Mouse (Mus musculus): ENCODE data around the gene Slc12a6. TPM values are rescaled to one million over a fixed set of nuclear protein-coding genes. Genes with fewer than 3 reads are reported as not detected.

Gene Slc12a6
- polyA plus RNA-seq, 1 experiment from 2014 or later, result 10.5 TPM

DNA sequence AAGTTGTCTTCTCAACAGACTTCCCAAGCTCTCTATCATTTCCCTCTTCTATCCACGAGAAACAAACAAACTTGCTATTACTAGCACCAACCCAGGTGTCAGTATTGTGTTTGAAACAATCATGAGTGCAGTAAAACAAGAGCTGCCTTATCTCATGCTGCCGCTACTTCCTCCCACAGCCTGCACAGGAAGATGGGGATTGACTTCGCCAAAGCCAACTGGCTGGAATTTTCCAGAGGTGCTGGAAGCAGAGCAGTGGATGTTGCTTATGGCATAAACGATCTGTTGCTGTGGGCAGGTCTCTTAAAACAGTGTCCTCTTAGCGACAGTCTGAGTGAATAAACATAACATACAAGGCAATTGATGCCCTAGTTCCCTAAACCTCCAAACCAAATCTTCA is 109.0 kb downstream of the Slc12a6 start:
- Histone ChIP-seq H3K27ac (no peak overlapping the region), H3K36me3 (no peaks in the 10 kb centered on the region), H3K4me1 (no peaks in the 10 kb centered on the region), H3K27me3 (replicated peaks) (no peaks in the 10 kb centered on the region), H3K9me3 (no peaks in the 10 kb centered on the region), H3K4me3 (replicated peaks) (no peak overlapping the region), H3K9ac (no peak overlapping the region), H3K4me2 (no peak overlapping the region)
- WGBS, result 49% methylated on average over 5 of the region's 5 CpGs
- no peak for ATAC-seq (ENCODE audit: insufficient read depth, low FRiP score, low read depth)

GRCm38 (mm10) chr2:112378973-112379898 is 113.6 kb downstream of the Slc12a6 start, which contains the start of gene Katnbl1:
Katnbl1 (plus strand) TSS chr2:112379211.
- Histone ChIP-seq H3K4me2 (peak within 1 kb of the TSS; percentile 65), H3K4me3 (replicated peaks) (peak within 1 kb of the TSS; percentile 93), H3K9me3 (no peaks in the 10 kb centered on the region), H3K27ac (peak within 1 kb of the TSS; percentile 90), H3K27me3 (replicated peaks) (no peaks in the 10 kb centered on the region), H3K9ac (peak within 1 kb of the TSS; percentile 80), H3K36me3 (no peaks in the 10 kb centered on the region), H3K4me1 (peaks cover 2% of the 10 kb centered on the region; the same call in 1 of the 2 replicates)
- WGBS, result under 1% methylated on average over 72 of the region's 72 CpGs
- peak; percentile 99 for ATAC-seq (ENCODE audit: insufficient read depth, low FRiP score, low read depth)

DNA sequence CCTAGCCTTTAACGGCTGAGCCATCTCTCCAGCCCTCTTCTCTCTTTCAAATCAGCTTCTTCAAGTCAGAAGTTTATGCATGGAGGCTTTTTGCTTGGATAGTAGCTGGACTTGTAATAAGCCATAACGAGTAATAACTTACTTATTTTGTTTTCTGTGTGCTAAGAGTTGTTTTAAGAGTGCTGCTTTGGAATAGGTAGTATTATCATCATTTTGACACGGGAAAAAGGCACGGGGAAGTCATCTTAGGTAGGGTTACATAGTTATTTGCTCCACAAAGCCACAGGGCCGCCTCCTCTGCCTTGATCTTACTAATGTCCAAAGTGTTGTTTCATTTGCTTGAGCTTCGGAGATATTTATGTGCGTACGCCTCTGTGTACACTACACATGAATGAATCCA is 114.5 kb downstream of the Slc12a6 start:
- Histone ChIP-seq H3K4me3 (replicated peaks) (peak overlapping the region; percentile 93), H3K27ac (no peak overlapping the region), H3K27me3 (replicated peaks) (no peaks in the 10 kb centered on the region), H3K36me3 (no peaks in the 10 kb centered on the region), H3K9me3 (no peaks in the 10 kb centered on the region), H3K4me1 (peaks cover 2% of the 10 kb centered on the region; the same call in 1 of the 2 replicates), H3K9ac (peak overlapping the region; percentile 80), H3K4me2 (peak overlapping the region; percentile 65)
- no peak for ATAC-seq (ENCODE audit: insufficient read depth, low FRiP score, low read depth)
- 34% methylated on average over 8 of the region's 8 CpGs for WGBS

GRCm38 (mm10) chr2:112381219-112381618 is 115.6 kb downstream of the Slc12a6 start:
- Histone ChIP-seq H3K36me3 (no peaks in the 10 kb centered on the region), H3K4me1 (peaks cover 2% of the 10 kb centered on the region; the same call in 1 of the 2 replicates), H3K4me2 (no peak overlapping the region), H3K4me3 (replicated peaks) (no peak overlapping the region), H3K9me3 (no peaks in the 10 kb centered on the region), H3K27me3 (replicated peaks) (no peaks in the 10 kb centered on the region), H3K9ac (no peak overlapping the region), H3K27ac (no peak overlapping the region)
- WGBS, result 98% methylated on average over 1 of the region's 1 CpGs
- ATAC-seq (ENCODE audit: insufficient read depth, low FRiP score, low read depth), result no peak

- no peak for ATAC-seq (ENCODE audit: insufficient read depth, low FRiP score, low read depth)
- 79% methylated on average over 5 of the region's 5 CpGs for WGBS
Measured at GRCm38 (mm10) chr2:112390843-112391242, 125.2 kb downstream of the Slc12a6 start.

GRCm38 (mm10) chr2:112391346-112392000 is 125.8 kb downstream of the Slc12a6 start:
- Histone ChIP-seq H3K4me2 (no peak overlapping the region), H3K27me3 (replicated peaks) (no peaks in the 10 kb centered on the region), H3K27ac (no peak overlapping the region), H3K9me3 (no peaks in the 10 kb centered on the region), H3K9ac (no peak overlapping the region), H3K36me3 (no peaks in the 10 kb centered on the region), H3K4me3 (replicated peaks) (no peak overlapping the region), H3K4me1 (no peaks in the 10 kb centered on the region)
- no peak for ATAC-seq (ENCODE audit: insufficient read depth, low FRiP score, low read depth)
- 74% methylated on average over 4 of the region's 4 CpGs for WGBS

More at GRCm38 (mm10) chr2:112390843-112391242, 125.2 kb downstream of the Slc12a6 start:
- Histone ChIP-seq H3K9ac (no peak overlapping the region), H3K4me3 (replicated peaks) (no peak overlapping the region), H3K4me1 (no peaks in the 10 kb centered on the region), H3K9me3 (no peaks in the 10 kb centered on the region), H3K27ac (no peak overlapping the region), H3K4me2 (no peak overlapping the region), H3K36me3 (no peaks in the 10 kb centered on the region), H3K27me3 (replicated peaks) (no peaks in the 10 kb centered on the region)

DNA sequence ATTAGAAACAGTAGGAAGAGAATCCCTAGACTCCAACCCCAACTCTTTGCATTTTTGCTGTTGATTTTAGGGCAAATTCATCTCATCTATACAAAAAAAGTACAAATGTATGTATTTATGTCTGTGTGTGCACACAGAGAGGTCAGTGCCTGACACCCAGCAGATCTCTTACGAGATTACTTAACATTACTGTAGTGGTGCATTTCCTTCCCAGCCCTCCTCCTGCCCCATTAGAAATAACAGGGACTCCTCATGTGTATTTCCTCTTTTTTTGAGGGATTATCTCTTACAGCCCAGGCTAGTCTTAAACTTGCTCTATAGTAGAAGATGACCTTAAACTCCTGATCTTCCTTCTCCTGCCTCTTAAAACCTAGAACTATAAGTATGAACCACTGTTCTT is 127.1 kb downstream of the Slc12a6 start:
- Histone ChIP-seq H3K4me2 (no peak overlapping the region), H3K9me3 (no peaks in the 10 kb centered on the region), H3K9ac (no peak overlapping the region), H3K36me3 (no peaks in the 10 kb centered on the region), H3K4me1 (no peaks in the 10 kb centered on the region), H3K27ac (no peak overlapping the region), H3K27me3 (replicated peaks) (no peaks in the 10 kb centered on the region), H3K4me3 (replicated peaks) (no peak overlapping the region)
- ATAC-seq (ENCODE audit: insufficient read depth, low FRiP score, low read depth), result no peak
- WGBS, result 74% methylated on average over 1 of the region's 1 CpGs

DNA sequence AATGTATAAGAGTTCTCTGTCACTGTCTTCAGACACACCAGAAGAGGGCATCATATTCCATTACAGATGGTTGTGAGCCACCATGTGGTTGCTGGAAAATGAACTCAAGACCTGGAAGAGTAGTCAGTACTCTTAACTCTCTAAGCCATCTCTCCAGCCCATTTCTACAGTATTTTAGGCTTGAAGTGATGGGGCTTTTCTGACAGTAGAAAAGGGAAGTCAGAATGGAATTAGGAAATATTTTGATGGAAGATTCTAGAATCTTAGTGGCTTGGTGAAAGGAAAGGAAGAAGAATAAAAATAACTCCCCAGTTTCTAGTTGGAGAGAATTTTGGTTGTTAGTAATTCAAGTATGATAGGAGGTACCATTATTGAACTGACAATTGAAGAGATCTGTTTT is 128.3 kb downstream of the Slc12a6 start:
- Histone ChIP-seq H3K9me3 (no peaks in the 10 kb centered on the region), H3K27me3 (replicated peaks) (no peaks in the 10 kb centered on the region), H3K4me1 (no peaks in the 10 kb centered on the region), H3K27ac (no peak overlapping the region), H3K9ac (no peak overlapping the region), H3K4me2 (no peak overlapping the region), H3K36me3 (no peaks in the 10 kb centered on the region), H3K4me3 (replicated peaks) (no peak overlapping the region)
- ATAC-seq (ENCODE audit: insufficient read depth, low FRiP score, low read depth), result no peak

DNA sequence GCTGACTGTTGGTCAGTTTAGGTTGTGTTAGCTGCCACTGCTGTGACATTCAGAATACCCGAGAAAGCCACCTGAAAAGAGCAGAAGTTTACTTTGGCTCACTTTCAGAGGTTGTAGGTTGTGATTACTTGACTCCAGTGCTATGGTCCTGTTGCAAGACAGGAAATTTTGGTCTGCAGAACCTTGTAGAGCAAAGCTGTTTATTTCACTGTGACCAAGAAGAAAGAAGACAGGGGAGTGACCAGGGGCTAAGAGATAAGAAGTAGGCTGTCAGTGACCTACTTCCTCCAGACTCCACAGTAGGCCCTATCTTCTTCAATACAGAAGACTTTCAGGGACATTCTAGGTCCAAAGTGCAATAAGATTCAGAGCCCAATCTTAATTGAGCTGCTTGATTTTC is 131.0 kb downstream of the Slc12a6 start:
- H3K4me3 ChIP-seq (replicated peaks), result no peak overlapping the region
- no peak overlapping the region for H3K4me2 ChIP-seq
- WGBS, result 44% methylated on average over 1 of the region's 1 CpGs

DNA sequence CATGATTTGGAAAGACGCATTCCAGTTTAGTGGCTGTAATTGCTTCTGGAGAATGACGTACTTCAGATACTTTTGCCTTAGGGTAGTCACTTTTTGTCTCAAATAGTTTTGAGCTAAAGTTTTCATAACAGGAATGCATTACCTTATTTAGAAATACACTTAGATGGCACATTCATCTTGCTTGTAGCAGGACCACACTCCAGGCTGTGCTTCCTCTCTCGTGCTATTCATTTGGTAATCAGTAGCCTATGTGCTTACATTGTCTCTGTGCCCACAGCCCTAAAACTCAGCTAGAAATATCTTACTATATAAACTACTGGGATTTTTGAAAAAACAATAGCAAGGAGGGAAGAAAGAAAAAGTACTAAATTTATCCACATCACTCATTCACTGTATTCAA is 141.4 kb downstream of the Slc12a6 start:
- peaks cover 11% of the 10 kb centered on the region for H3K36me3 ChIP-seq
- no peak for ATAC-seq (ENCODE audit: insufficient read depth, low FRiP score, low read depth)
- H3K4me3 ChIP-seq (replicated peaks), result no peak overlapping the region
- no peaks in the 10 kb centered on the region for H3K9me3 ChIP-seq
- no peak overlapping the region for H3K9ac ChIP-seq
- no peaks in the 10 kb centered on the region for H3K4me1 ChIP-seq
- no peak overlapping the region for H3K4me2 ChIP-seq
- H3K27ac ChIP-seq, result no peak overlapping the region
- H3K27me3 ChIP-seq (replicated peaks), result no peaks in the 10 kb centered on the region
- WGBS, result 76% methylated on average over 3 of the region's 3 CpGs

More for the DNA sequence above, 131.0 kb downstream of the Slc12a6 start:
- H3K9ac ChIP-seq, result no peak overlapping the region
- H3K4me1 ChIP-seq, result no peaks in the 10 kb centered on the region
- no peaks in the 10 kb centered on the region for H3K27me3 ChIP-seq (replicated peaks)
- no peaks in the 10 kb centered on the region for H3K9me3 ChIP-seq
- ATAC-seq (ENCODE audit: insufficient read depth, low FRiP score, low read depth), result no peak
- H3K27ac ChIP-seq, result no peak overlapping the region
- H3K36me3 ChIP-seq, result no peaks in the 10 kb centered on the region
